Mouse (Mus musculus) limb, embryonic 10.5 days (tissue): ENCODE data around the gene Nlrc4. TPM values are rescaled to one million over a fixed set of nuclear protein-coding genes. Genes with fewer than 3 reads are reported as not detected.
A peak's percentile ranks its signal among the peaks of the same experiment; 100 is the strongest.

Experiments
- DNase-seq: peaks from one replicate; pipeline ENCODE4 v3.0.0-alpha.2; 2017; ENCODE audit warnings: low spot score
- H3K27ac ChIP-seq: fragments of 300-500 bp; sonication (generic); 2 replicates; pipeline ENCODE4 v1.5.1; 2016; ENCODE audit warnings: mild to moderate bottlenecking
- H3K27me3 ChIP-seq: fragments of 300-500 bp; sonication (generic); 2 replicates; pipeline ENCODE4 v1.6.1; 2016; ENCODE audit warnings: low read depth, mild to moderate bottlenecking; ENCODE audit not compliant: poor library complexity, severe bottlenecking
- H3K36me3 ChIP-seq: fragments of 300-500 bp; sonication (generic); 2 replicates; pipeline ENCODE4 v1.6.1; 2016; ENCODE audit warnings: mild to moderate bottlenecking, moderate library complexity
- H3K4me1 ChIP-seq: fragments of 300-500 bp; sonication (generic); 2 replicates; pipeline ENCODE4 v1.6.1; 2016
- H3K4me3 ChIP-seq: fragments of 300-500 bp; sonication (generic); 2 replicates; pipeline ENCODE4 v1.5.1; 2016; ENCODE audit warnings: mild to moderate bottlenecking, moderate library complexity
- H3K9me3 ChIP-seq: fragments of 300-500 bp; sonication (generic); replicated peaks from 2 replicates; pipeline ENCODE4 v1.6.1; 2016; ENCODE audit warnings: mild to moderate bottlenecking
- WGBS: fragments of 180-500 bp; shearing (Covaris S2); methylation state at CpG from one replicate; pipeline ENCODE4 v1.1.7; 2016; 5-methylcytosine and 5-hydroxymethylcytosine counted together
- polyA plus RNA-seq: library from polyadenylated mRNA; unstranded; fragments of >200 nt; fragmentation: Nextera tagmentation; extraction: Ambion mirVana; gene quantifications from 2 replicates; pipeline ENCODE4 v1.2.1, GENCODE M21; 2016

Nlrc4 gene
- polyA plus RNA-seq, 1 experiment from 2014 or later: 0.19 TPM

DNA sequence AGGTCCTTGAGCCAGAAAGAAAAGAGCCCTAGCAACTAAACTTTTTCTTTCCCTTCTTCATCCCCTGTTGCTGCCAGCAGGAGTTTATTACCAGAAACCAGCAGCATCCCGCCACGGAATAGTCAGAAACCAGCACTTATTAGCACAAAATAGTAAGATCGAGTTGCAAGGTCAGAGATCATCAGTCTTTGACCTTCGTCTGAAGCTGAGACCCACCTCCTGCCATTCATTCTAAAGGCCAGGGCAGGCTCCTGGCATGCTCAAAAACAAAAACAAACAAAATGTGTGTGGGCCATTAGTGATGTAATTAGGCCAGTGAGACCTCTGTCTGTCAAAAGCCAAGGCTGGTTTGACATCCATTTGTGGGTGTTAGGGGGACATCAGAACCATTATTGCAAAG is 40.8 kb downstream of the Nlrc4 start:
- H3K4me3 ChIP-seq: no peak overlapping the region
- no peaks in the 10 kb centered on the region for H3K27me3 ChIP-seq
- peaks cover 96% of the 10 kb centered on the region for H3K36me3 ChIP-seq
- H3K9me3 ChIP-seq: no peaks in the 10 kb centered on the region
- H3K27ac ChIP-seq: no peak overlapping the region
- DNase-seq: no peak
- no peaks in the 10 kb centered on the region for H3K4me1 ChIP-seq
- WGBS: 53% methylated on average over 4 of the region's 4 CpGs

DNA sequence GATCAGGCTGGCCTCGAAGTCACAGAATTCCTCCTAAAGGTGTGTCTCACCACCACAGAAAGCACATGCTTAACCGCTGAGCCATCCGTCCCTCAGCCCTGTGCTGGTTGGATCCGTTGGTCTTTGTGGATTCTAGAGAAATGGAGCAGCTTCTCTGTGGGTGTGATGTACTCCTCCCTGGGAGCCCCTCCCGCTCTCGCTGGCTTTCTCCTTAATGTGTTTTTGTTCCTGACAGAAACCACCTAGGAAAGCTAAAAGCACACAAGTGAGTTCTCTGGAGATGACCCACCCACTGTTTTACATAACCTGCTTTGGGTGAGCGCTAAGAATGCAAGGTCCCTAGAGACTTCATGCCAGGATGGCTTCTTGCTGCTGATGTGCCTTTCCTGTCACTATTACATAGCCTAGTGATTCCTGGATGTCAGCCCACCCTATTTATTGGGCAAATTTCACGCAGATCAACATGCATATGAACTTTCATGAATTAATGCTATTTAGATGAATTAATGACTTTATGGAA is 42.0 kb downstream of the Nlrc4 start:
- 94% methylated on average over 8 of the region's 8 CpGs for WGBS
- no peak overlapping the region for H3K4me3 ChIP-seq
- H3K9me3 ChIP-seq: no peaks in the 10 kb centered on the region
- DNase-seq: no peak
- H3K27me3 ChIP-seq: no peaks in the 10 kb centered on the region
- H3K36me3 ChIP-seq: peaks cover 96% of the 10 kb centered on the region
- no peak overlapping the region for H3K27ac ChIP-seq
- no peaks in the 10 kb centered on the region for H3K4me1 ChIP-seq

DNA sequence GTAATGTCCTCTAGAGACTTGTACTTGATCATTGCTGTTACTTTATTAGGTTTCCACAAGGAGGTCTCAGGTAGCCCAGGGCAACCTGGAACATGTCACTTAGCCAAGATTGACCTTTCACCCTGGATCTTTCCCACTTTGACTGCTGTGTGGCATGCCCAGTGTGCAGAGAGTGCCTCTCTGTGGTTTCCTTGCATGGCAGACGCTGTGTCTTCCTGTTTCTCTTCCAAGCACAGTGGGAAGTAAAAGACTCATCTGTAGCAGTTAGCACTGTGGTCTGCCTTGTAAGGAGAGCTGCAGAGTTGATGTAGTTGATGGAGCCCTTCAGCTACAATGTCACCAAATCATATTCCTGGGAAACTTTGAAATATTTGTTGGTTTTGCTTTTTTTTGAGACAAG is 44.3 kb downstream of the Nlrc4 start:
- Histone ChIP-seq H3K36me3 (peaks cover 95% of the 10 kb centered on the region), H3K27me3 (no peaks in the 10 kb centered on the region), H3K4me1 (no peaks in the 10 kb centered on the region), H3K27ac (no peak overlapping the region), H3K4me3 (no peak overlapping the region), H3K9me3 (no peaks in the 10 kb centered on the region)
- no peak for DNase-seq
- WGBS: 83% methylated on average over 1 of the region's 1 CpGs

GRCm38 (mm10) chr17:74413324-74413723 is 45.6 kb downstream of the Nlrc4 start:
- Histone ChIP-seq H3K36me3 (peaks cover 96% of the 10 kb centered on the region), H3K27me3 (no peaks in the 10 kb centered on the region), H3K9me3 (no peaks in the 10 kb centered on the region), H3K27ac (no peak overlapping the region), H3K4me1 (no peaks in the 10 kb centered on the region), H3K4me3 (no peak overlapping the region)
- 93% methylated on average over 8 of the region's 8 CpGs for WGBS
- no peak for DNase-seq

GRCm38 (mm10) chr17:74409722-74410121 is 49.2 kb downstream of the Nlrc4 start:
- Histone ChIP-seq H3K27me3 (no peaks in the 10 kb centered on the region), H3K9me3 (no peaks in the 10 kb centered on the region), H3K36me3 (peaks cover 92% of the 10 kb centered on the region), H3K4me1 (no peaks in the 10 kb centered on the region), H3K4me3 (no peak overlapping the region), H3K27ac (no peak overlapping the region)
- WGBS: 68% methylated on average over 4 of the region's 4 CpGs
- no peak for DNase-seq

GRCm38 (mm10) chr17:74406487-74406886 is 52.5 kb downstream of the Nlrc4 start:
- no peak overlapping the region for H3K4me3 ChIP-seq
- H3K27ac ChIP-seq: no peak overlapping the region
- peaks cover 92% of the 10 kb centered on the region for H3K36me3 ChIP-seq
- WGBS: 94% methylated on average over 8 of the region's 8 CpGs
- no peaks in the 10 kb centered on the region for H3K9me3 ChIP-seq
- H3K27me3 ChIP-seq: no peaks in the 10 kb centered on the region
- no peak for DNase-seq
- H3K4me1 ChIP-seq: no peaks in the 10 kb centered on the region

DNA sequence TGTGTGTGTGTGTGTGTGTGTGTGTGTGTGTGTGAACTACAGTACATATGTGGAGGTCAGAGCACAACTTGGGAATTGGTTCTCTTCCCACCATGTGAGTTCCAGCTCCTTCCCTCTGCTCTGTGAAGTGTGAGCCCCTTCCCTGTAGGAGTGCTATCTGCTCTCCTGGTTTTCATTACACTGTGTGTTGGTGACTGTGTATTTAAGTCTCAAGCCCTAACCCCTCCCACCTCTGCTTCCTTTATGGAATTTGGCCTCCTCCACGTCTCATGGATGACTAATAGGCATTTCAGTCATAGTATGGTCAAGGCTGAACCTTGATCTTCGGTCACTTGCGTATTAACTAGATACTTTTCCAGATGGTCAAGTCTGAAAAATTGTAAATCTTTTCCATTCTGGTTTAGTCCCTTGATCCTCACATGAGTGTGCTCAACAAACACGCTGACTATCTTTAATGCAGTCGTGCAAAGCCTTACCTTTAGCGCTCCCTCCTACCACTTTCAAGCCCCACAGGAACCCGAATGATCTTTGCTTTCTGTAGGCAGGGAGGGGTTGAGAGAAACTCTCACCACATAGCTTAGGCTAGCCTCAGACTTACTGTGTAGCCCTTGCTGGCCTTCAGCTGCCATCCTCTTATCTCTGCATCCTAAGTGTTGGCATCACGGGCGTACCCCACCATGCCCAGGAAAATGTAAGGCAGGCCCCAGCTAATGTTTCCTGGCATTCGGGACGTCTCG is 56.3 kb downstream of the Nlrc4 start:
- Histone ChIP-seq H3K27me3 (no peaks in the 10 kb centered on the region), H3K27ac (no peak overlapping the region), H3K4me3 (no peak overlapping the region), H3K4me1 (no peaks in the 10 kb centered on the region), H3K9me3 (no peaks in the 10 kb centered on the region), H3K36me3 (peaks cover 67% of the 10 kb centered on the region)
- no peak for DNase-seq
- WGBS: 93% methylated on average over 12 of the region's 12 CpGs

DNA sequence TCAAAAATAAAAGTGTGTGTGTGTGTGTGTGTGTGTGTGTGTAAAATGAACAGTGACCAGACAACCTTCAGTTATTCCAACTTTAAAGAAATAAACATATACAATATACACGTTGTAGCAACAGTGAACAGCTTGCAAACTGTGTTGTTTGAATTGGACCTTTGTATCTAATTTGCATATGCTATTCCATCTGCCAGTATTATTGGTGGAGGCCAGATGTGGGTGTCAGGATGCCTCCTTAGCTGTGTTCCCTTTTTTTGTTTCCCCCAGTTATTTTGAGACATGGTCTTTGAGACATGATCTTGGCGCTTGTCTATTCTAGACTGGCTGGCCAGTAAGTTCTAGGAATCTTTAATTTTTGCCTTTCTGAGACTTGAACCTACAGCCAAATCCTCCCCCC is 61.8 kb downstream of the Nlrc4 start:
- 94% methylated on average over 2 of the region's 2 CpGs for WGBS

GRCm38 (mm10) chr17:74396766-74397165 is 62.2 kb downstream of the Nlrc4 start:
- peaks cover 10% of the 10 kb centered on the region for H3K36me3 ChIP-seq
- no peak overlapping the region for H3K27ac ChIP-seq
- no peak for DNase-seq
- WGBS: 92% methylated on average over 4 of the region's 4 CpGs
- peaks cover 9% of the 10 kb centered on the region for H3K4me1 ChIP-seq
- H3K27me3 ChIP-seq: no peaks in the 10 kb centered on the region
- H3K4me3 ChIP-seq: peak overlapping the region; percentile 91; the same call in 1 of the 2 replicates
- no peaks in the 10 kb centered on the region for H3K9me3 ChIP-seq

More for the DNA sequence above, 61.8 kb downstream of the Nlrc4 start:
- no peak for DNase-seq
- Histone ChIP-seq H3K36me3 (peaks cover 14% of the 10 kb centered on the region), H3K27me3 (no peaks in the 10 kb centered on the region), H3K9me3 (no peaks in the 10 kb centered on the region), H3K27ac (no peak overlapping the region), H3K4me1 (peaks cover 9% of the 10 kb centered on the region), H3K4me3 (no peak overlapping the region)

DNA sequence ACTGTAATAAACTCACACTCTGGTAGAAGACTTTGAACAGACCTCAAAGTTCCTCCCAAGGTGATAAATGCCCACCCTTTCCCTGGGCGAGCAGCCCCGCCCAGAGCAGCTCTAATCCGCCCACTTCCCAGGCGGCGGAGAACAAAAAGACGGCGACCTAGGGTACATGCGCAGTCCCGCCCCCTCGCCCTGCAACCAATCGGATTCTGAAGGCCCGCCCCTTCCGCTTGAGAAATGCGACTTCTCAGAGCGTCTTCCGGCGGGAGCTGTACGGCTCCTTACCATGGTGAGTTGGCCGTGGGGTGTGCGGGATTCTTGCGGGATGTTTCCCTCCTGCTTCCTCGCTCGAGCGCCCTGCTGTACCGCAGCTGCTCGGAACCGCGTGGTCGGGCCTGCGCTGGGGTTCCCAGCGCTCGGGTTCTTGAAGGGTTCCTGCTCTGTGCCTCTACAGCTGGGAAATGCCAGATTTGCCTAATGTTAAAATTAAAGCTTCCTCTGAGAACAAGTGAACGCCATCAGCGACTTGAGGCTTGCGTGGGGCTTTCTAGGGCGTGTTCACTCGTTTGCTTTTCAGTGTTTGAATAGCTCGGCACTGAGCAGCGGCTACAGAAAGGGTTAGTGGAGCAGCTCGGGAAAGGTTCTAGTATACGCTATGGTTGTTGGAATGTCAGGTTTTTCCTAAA is 63.4 kb downstream of the Nlrc4 start, which contains the start of gene Slc30a6:
Gene Slc30a6 (plus strand): TSS at position 226 of the 683 bp plus-strand sequence.
- H3K4me3 ChIP-seq: peak within 1 kb of the TSS; percentile 91
- peaks cover 9% of the 10 kb centered on the region for H3K4me1 ChIP-seq
- H3K9me3 ChIP-seq: no peaks in the 10 kb centered on the region
- peak within 1 kb of the TSS; percentile 88 for H3K27ac ChIP-seq
- DNase-seq: peak; percentile 98
- H3K27me3 ChIP-seq: no peaks in the 10 kb centered on the region
- H3K36me3 ChIP-seq: 0 out of 2 replicates have a peak, but pooled peaks cover 2% of the 10 kb centered on the region
- under 1% methylated on average over 41 of the region's 41 CpGs for WGBS

- Histone ChIP-seq H3K27me3 (no peaks in the 10 kb centered on the region), H3K4me1 (peaks cover 9% of the 10 kb centered on the region), H3K9me3 (no peaks in the 10 kb centered on the region), H3K36me3 (no peaks in the 10 kb centered on the region), H3K27ac (peak overlapping the region; percentile 88), H3K4me3 (peak overlapping the region; percentile 91)
- no peak for DNase-seq
- WGBS: 27% methylated on average over 16 of the region's 16 CpGs
Observed at GRCm38 (mm10) chr17:74394855-74395254, 64.1 kb downstream of the Nlrc4 start.

- H3K4me1 ChIP-seq: peaks cover 9% of the 10 kb centered on the region
- 78% methylated on average over 2 of the region's 2 CpGs for WGBS
- no peaks in the 10 kb centered on the region for H3K9me3 ChIP-seq
- H3K36me3 ChIP-seq: peaks cover 2% of the 10 kb centered on the region; the same call in 1 of the 2 replicates
- no peak for DNase-seq
- H3K4me3 ChIP-seq: no peak overlapping the region; the same call in 1 of the 2 replicates
- H3K27ac ChIP-seq: no peak overlapping the region
- H3K27me3 ChIP-seq: no peaks in the 10 kb centered on the region
Observed at GRCm38 (mm10) chr17:74394381-74394780, 64.6 kb downstream of the Nlrc4 start.

DNA sequence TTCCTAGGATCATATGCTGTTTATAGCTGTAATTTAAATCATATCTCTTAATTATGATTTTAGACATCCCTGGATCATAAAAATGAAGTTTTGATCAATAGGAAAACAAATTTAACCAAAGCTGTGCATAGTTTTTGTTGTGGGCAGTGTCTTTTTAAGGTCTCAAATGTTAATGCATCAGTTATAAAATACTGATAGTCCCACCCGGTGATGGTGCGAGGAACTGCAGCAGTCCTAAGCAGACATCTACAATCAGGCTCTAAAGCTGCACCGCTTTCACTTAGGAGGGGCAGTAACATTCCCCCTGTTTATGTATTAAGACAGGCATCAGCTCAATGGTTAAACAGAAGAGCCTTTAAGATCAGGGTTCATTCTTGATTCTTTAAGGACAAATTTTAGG is 69.1 kb downstream of the Nlrc4 start:
- Histone ChIP-seq H3K27ac (no peak overlapping the region), H3K9me3 (no peaks in the 10 kb centered on the region), H3K4me3 (no peak overlapping the region), H3K27me3 (no peaks in the 10 kb centered on the region), H3K36me3 (peaks cover 44% of the 10 kb centered on the region), H3K4me1 (no peaks in the 10 kb centered on the region; the same call in 1 of the 2 replicates)
- 83% methylated on average over 3 of the region's 3 CpGs for WGBS
- no peak for DNase-seq
